8 mouse cellular contexts compared by ENCODE assay signal in genomic region chr7:114892618-114893257, GRCm38 (mm10).
DNase-seq lines count a peak whose midpoint lies in the region; ATAC-seq lines count a peak whose summit lies in the region.

No protein-coding gene starts in this region.

- intact Hi-C loops in heart, postnatal 10 days (cut with DNase I): no loop called here

- peak; percentile 61 for ATAC-seq in granulocyte monocyte progenitor cell, adult 5-6 weeks (replicated peaks; ENCODE audit: poor library complexity, severe bottlenecking)

- no peaks in the 10 kb centered on the region for H3K36me3 ChIP-seq in macrophage (ENCODE audit: inconsistent target)

- no peaks in the 10 kb centered on the region for H3K79me2 ChIP-seq in macrophage (ENCODE audit: inconsistent target)

- DNase-seq in heart, postnatal 10 days: peak; percentile 16 to 31
- DNase-seq in heart, adult 11 months: no peak
- peak; percentile 5 for DNase-seq in cerebellum, adult 8-10 months
- DNase-seq in kidney, adult 11 months: no peak
- no peak for DNase-seq in thymus, postnatal 14 days
- no peak for DNase-seq in thymus, postnatal 25 days

- no peak overlapping the region for H3K4me3 ChIP-seq in macrophage (ENCODE audit: inconsistent target)

- peak overlapping the region; percentile 72 for H3K27ac ChIP-seq in macrophage

Comparison
In these comparisons a context has a peak if more than half of its experiments do, and no peak if none do; other contexts are left out.
1. DNase-seq: peak in heart, postnatal 10 days (2 of 2) and cerebellum, adult 8-10 months (single experiment); none in heart, adult 11 months (single experiment), kidney, adult 11 months (single experiment), thymus, postnatal 14 days (single experiment) and thymus, postnatal 25 days (single experiment).